ENCODE assay signal across 8 mouse cellular contexts in the genomic region with DNA sequence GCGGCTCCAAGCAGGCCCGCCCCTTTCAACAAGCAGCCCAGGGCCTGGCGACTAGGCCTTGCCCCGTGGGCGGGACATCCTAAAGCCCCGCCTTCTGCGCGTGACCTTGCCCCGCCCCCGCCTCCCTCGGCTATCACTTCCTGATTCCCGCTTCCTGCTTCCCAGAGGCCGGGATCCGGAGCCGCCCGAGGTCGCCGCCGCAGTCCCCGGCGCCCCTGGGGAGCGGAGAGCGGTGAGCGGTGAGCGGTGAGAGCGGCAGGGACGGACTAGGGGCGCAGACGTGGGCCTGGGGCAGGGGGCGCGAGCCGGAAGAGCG. TPM values are rescaled to one million over a fixed set of nuclear protein-coding genes. Genes with fewer than 3 reads are reported as not detected.
DNase-seq lines count a peak whose midpoint lies in the region; ATAC-seq lines count a peak whose summit lies in the region.

Coro1b (plus strand) TSS at position 129 of the 316 bp plus-strand sequence.

- WGBS in hindbrain, embryonic 16.5 days: 0% methylated on average over 28 of the region's 33 CpGs
- WGBS in macrophage (ENCODE audit: missing documents): under 1% methylated on average over 33 of the region's 33 CpGs

- peak within 1 kb of the TSS; percentile 94 for H3K9ac ChIP-seq in hindbrain, embryonic 16.5 days (ENCODE audit: low read depth, low read length)

- peaks cover 9% of the 10 kb centered on the region for H3K36me3 ChIP-seq in hindbrain, embryonic 16.5 days (ENCODE audit: control insufficient read depth, insufficient read depth, low read length)
- H3K36me3 ChIP-seq in macrophage (ENCODE audit: inconsistent target): peaks cover 36% of the 10 kb centered on the region

- peak; percentile 93 for ATAC-seq in hindbrain, embryonic 16.5 days

- H3K4me3 ChIP-seq in hindbrain, embryonic 16.5 days (ENCODE audit: low read length): peak within 1 kb of the TSS; percentile 90
- H3K4me3 ChIP-seq in macrophage (ENCODE audit: inconsistent target): peak within 1 kb of the TSS; percentile 99

- H3K4me2 ChIP-seq in hindbrain, embryonic 16.5 days (ENCODE audit: low read length): peak within 1 kb of the TSS; percentile 76

- peak; percentile 90 for DNase-seq in T-cell, adult 2 months (ENCODE audit: low spot score)
- DNase-seq in cerebellum, postnatal 36 days: peak; percentile 95 to 97
- peak; percentile 97 for DNase-seq in gastrocnemius, adult 18-20 months (ENCODE audit: low spot score)
- peak; percentile 92 to 95 for DNase-seq in left cerebral cortex, adult 18-20 months (ENCODE audit: low spot score in 2 of 2)
- DNase-seq in right cerebral cortex, adult 18-20 months: peak; percentile 95
- peak; percentile 95 for DNase-seq in urinary bladder, postnatal 10 days (ENCODE audit: low spot score)

- peaks cover 26% of the 10 kb centered on the region for H3K79me2 ChIP-seq in macrophage (ENCODE audit: inconsistent target)

- peak within 1 kb of the TSS; percentile 79 for H3K27ac ChIP-seq in hindbrain, embryonic 16.5 days (ENCODE audit: low read depth, low read length)
- H3K27ac ChIP-seq in macrophage: peak within 1 kb of the TSS; percentile 83

- peaks cover 20% of the 10 kb centered on the region for H3K4me1 ChIP-seq in hindbrain, embryonic 16.5 days (ENCODE audit: control insufficient read depth, insufficient read depth, low read depth, low read length)

- no peaks in the 10 kb centered on the region for H3K9me3 ChIP-seq in hindbrain, embryonic 16.5 days (ENCODE audit: control insufficient read depth, low read length)

- H3K27me3 ChIP-seq in hindbrain, embryonic 16.5 days (replicated peaks; ENCODE audit: control insufficient read depth, insufficient read depth, low read length): no peaks in the 10 kb centered on the region

RNA-seq across cellular contexts. Expression of gene Coro1b, which starts in this region (rescaled TPM):
- total RNA-seq in gastrocnemius, adult 18-20 months (2021): 10 to 100 TPM; 11.9 to 13.4 TPM
- 116 and 122 TPM in 2 replicates for polyA plus RNA-seq in hindbrain, embryonic 16.5 days (2015; fragmentation: Nextera tagmentation; extraction: Ambion mirVana)
- 10 to 100 TPM; 77.9 to 81.3 TPM for total RNA-seq in left cerebral cortex, adult 18-20 months (2021)
- 100 to 1,000 TPM; 114 to 682 (median 437) TPM for total RNA-seq in macrophage (2018; cell fraction: chromatin; rRNA removed)
- 100 to 1,000 TPM; 201 to 317 (median 267) TPM for total RNA-seq in macrophage (2018; cell fraction: cytosol; rRNA removed)
- total RNA-seq in macrophage (2018; cell fraction: nucleus; rRNA removed): 100 to 1,000 TPM; 129 to 367 (median 245) TPM
- 252 to 368 TPM (median 357 TPM) in 3 replicates for polyA plus RNA-seq in macrophage (2018)

Comparison
In these comparisons a context has a peak if more than half of its experiments do, and no peak if none do; other contexts are left out.
1. Peak in every context shown above with its lines: DNase-seq, ATAC-seq, H3K4me3 ChIP-seq and H3K27ac ChIP-seq.
2. RNA of gene Coro1b (total RNA-seq): 77.9 to 81.3 TPM in left cerebral cortex, adult 18-20 months; 11.9 to 13.4 TPM in gastrocnemius, adult 18-20 months; every median in the first group is over 4 times any median in the second.